Mouse (Mus musculus): Measurements from ENCODE around the gene Gps1.

DNA sequence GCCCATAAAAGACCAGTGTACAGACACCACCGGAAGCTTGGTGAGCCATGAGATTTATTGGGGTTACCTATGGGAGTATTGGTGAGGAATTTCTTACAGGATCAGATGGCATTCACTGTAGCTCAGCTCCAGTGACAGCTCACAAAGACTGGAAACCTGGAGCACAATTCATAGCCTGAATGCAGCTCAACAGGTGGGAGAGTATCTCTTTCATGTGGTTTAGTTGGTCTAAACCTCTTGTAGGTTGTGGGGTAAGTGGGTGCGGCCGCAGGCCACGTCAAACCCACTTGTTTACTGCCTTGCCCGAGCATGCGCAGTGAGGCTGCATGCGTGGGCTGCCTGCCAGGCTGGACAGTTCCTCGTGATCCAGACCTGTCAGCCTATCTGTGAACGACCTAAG is 23.8 kb upstream of the Gps1 start:
- TF ChIP-seq POLR2A (IDR thresholded peaks at IDR 0.05; ENCODE audit: insufficient read length, low read depth) (no peak), MAX (IDR thresholded peaks at IDR 0.05; ENCODE audit: low read depth) (no peak)

Measured in myocyte (in vitro differentiated cells).